Mouse (Mus musculus): ENCODE results near the gene Sclt1.

The Sclt1 gene

GRCm38 (mm10) chr3:41586917-41587316, 155.4 kb downstream of the Sclt1 start:
- no peak for DNase-seq (ENCODE audit: low read depth, low spot score)

GRCm38 (mm10) chr3:41586330-41586729, 156.0 kb downstream of the Sclt1 start:
- DNase-seq (ENCODE audit: low read depth, low spot score) = no peak

GRCm38 (mm10) chr3:41585548-41585947, 156.8 kb downstream of the Sclt1 start:
- DNase-seq (ENCODE audit: low read depth, low spot score) = no peak

GRCm38 (mm10) chr3:41583621-41584020, 158.7 kb downstream of the Sclt1 start:
- no peak for DNase-seq (ENCODE audit: low read depth, low spot score)

- no peak for DNase-seq (ENCODE audit: low read depth, low spot score)
These were observed 159.2 kb downstream of the Sclt1 start for GRCm38 (mm10) chr3:41583092-41583491.

GRCm38 (mm10) chr3:41582256-41582655, 160.1 kb downstream of the Sclt1 start:
- DNase-seq (ENCODE audit: low read depth, low spot score) = no peak

- DNase-seq (ENCODE audit: low read depth, low spot score) = no peak
These were observed 160.9 kb downstream of the Sclt1 start for GRCm38 (mm10) chr3:41581436-41581835.

- DNase-seq (ENCODE audit: low read depth, low spot score) = no peak
These were observed 161.7 kb downstream of the Sclt1 start for GRCm38 (mm10) chr3:41580401-41581323.

- no peak for DNase-seq (ENCODE audit: low read depth, low spot score)
These were observed 162.4 kb downstream of the Sclt1 start for GRCm38 (mm10) chr3:41579873-41580272.

GRCm38 (mm10) chr3:41577240-41577639, 165.1 kb downstream of the Sclt1 start:
- DNase-seq (ENCODE audit: low read depth, low spot score) = no peak
